Mouse (Mus musculus) stomach, embryonic 14.5 days (tissue): ENCODE data around the gene Klrb1f. TPM values are rescaled to one million over a fixed set of nuclear protein-coding genes. Genes with fewer than 3 reads are reported as not detected.

Experiments used
- ATAC-seq: fragments of 200-750 bp; cut with Nextera tagmentation; 2 replicates; pipeline ENCODE4 v1.8.0; 2017; ENCODE audit warnings: low read depth, moderate TSS enrichment; ENCODE audit not compliant: insufficient number of reproducible peaks, insufficient read depth, low FRiP score
- H3K27ac ChIP-seq: fragments of 300-500 bp; sonication (generic); 2 replicates; pipeline ENCODE4 v1.5.1; 2014; ENCODE audit warnings: mild to moderate bottlenecking, low read length, moderate library complexity, mixed read lengths
- H3K27me3 ChIP-seq: fragments of 300-500 bp; sonication (generic); 2 replicates; pipeline ENCODE4 v1.6.1; 2014; ENCODE audit warnings: low read length, control low read depth, mixed read lengths; ENCODE audit not compliant: control insufficient read depth, insufficient read depth
- H3K36me3 ChIP-seq: fragments of 300-500 bp; sonication (generic); 2 replicates; pipeline ENCODE4 v1.6.1; 2014; ENCODE audit warnings: mild to moderate bottlenecking, control low read depth, low read length, moderate library complexity, mixed read lengths; ENCODE audit not compliant: control insufficient read depth, insufficient read depth
- H3K4me1 ChIP-seq: fragments of 300-500 bp; sonication (generic); 2 replicates; pipeline ENCODE4 v1.6.1; 2014; ENCODE audit warnings: low read length, control low read depth, mixed read lengths; ENCODE audit not compliant: control insufficient read depth, insufficient read depth
- H3K4me2 ChIP-seq: fragments of 300-500 bp; sonication (generic); replicated peaks from 2 replicates; pipeline ENCODE4 v1.6.1; 2014; ENCODE audit warnings: low read depth, low read length, control low read depth
- H3K4me3 ChIP-seq: fragments of 300-500 bp; sonication (generic); 2 replicates; pipeline ENCODE4 v1.5.1; 2014; ENCODE audit warnings: low read depth, low read length, control low read depth
- H3K9ac ChIP-seq: fragments of 300-500 bp; sonication (generic); replicated peaks from 2 replicates; pipeline ENCODE4 v1.6.1; 2014; ENCODE audit warnings: low read depth, mild to moderate bottlenecking, control low read depth, low read length, moderate library complexity, mixed read lengths
- H3K9me3 ChIP-seq: fragments of 300-500 bp; sonication (generic); 2 replicates; pipeline ENCODE4 v1.6.1; 2016; ENCODE audit warnings: low read depth, low read length, control low read depth; ENCODE audit not compliant: control insufficient read depth
- WGBS: fragments of 180-500 bp; shearing (Covaris S2); extraction: QIAGEN DNeasy Blood & Tissue Kit; methylation state at CpG from one replicate; pipeline ENCODE4 v1.1.7; 2014; 5-methylcytosine and 5-hydroxymethylcytosine counted together
- polyA plus RNA-seq: library from polyadenylated mRNA; unstranded; fragments of >200 nt; fragmentation: Nextera tagmentation; extraction: Ambion mirVana; gene quantifications from 2 replicates; pipeline ENCODE4 v1.2.1, GENCODE M21; 2014

Klrb1f gene
- polyA plus RNA-seq, 1 experiment from 2014 or later, result 0.36 TPM

- H3K27ac ChIP-seq, result no peak overlapping the region
- no peaks in the 10 kb centered on the region for H3K27me3 ChIP-seq
- H3K4me2 ChIP-seq, result no peak overlapping the region
- no peaks in the 10 kb centered on the region for H3K9me3 ChIP-seq
- no peaks in the 10 kb centered on the region for H3K36me3 ChIP-seq
- no peaks in the 10 kb centered on the region for H3K4me1 ChIP-seq
- ATAC-seq, result no peak
- no peak overlapping the region for H3K9ac ChIP-seq
- no peak overlapping the region for H3K4me3 ChIP-seq
Observed at GRCm38 (mm10) chr6:129036326-129036725, 9.4 kb upstream of the Klrb1f start.

- Histone ChIP-seq H3K9me3 (no peaks in the 10 kb centered on the region), H3K4me2 (no peak overlapping the region), H3K36me3 (no peaks in the 10 kb centered on the region), H3K27me3 (no peaks in the 10 kb centered on the region), H3K27ac (no peak overlapping the region), H3K9ac (no peak overlapping the region), H3K4me3 (no peak overlapping the region), H3K4me1 (no peaks in the 10 kb centered on the region)
- WGBS, result 83% methylated on average over 2 of the region's 2 CpGs
- ATAC-seq, result no peak
Observed at GRCm38 (mm10) chr6:129036890-129037463, 8.7 kb upstream of the Klrb1f start.

GRCm38 (mm10) chr6:129041470-129041869, 4.2 kb upstream of the Klrb1f start:
- Histone ChIP-seq H3K27me3 (no peaks in the 10 kb centered on the region), H3K36me3 (no peaks in the 10 kb centered on the region), H3K27ac (no peak overlapping the region), H3K4me2 (no peak overlapping the region), H3K9me3 (no peaks in the 10 kb centered on the region), H3K9ac (no peak overlapping the region), H3K4me1 (no peaks in the 10 kb centered on the region), H3K4me3 (no peak overlapping the region)
- 91% methylated on average over 2 of the region's 2 CpGs for WGBS
- ATAC-seq, result no peak

GRCm38 (mm10) chr6:129042470-129042869, 3.2 kb upstream of the Klrb1f start:
- Histone ChIP-seq H3K9me3 (no peaks in the 10 kb centered on the region), H3K36me3 (no peaks in the 10 kb centered on the region)
- ATAC-seq, result no peak

GRCm38 (mm10) chr6:129048381-129048780, 2.7 kb downstream of the Klrb1f start:
- no peak overlapping the region for H3K4me3 ChIP-seq
- H3K4me2 ChIP-seq, result no peak overlapping the region
- 50% methylated on average over 4 of the region's 4 CpGs for whole genome bisulfite sequencing
- peaks cover 2% of the 10 kb centered on the region; the same call in 1 of the 2 replicates for H3K4me1 ChIP-seq
- ATAC-seq, result no peak
- H3K9me3 ChIP-seq, result no peaks in the 10 kb centered on the region
- H3K9ac ChIP-seq, result no peak overlapping the region
- H3K27me3 ChIP-seq, result no peaks in the 10 kb centered on the region
- H3K27ac ChIP-seq, result no peak overlapping the region
- H3K36me3 ChIP-seq, result no peaks in the 10 kb centered on the region

More at GRCm38 (mm10) chr6:129042470-129042869, 3.2 kb upstream of the Klrb1f start:
- H3K4me3 ChIP-seq, result no peak overlapping the region
- no peak overlapping the region for H3K4me2 ChIP-seq
- no peak overlapping the region for H3K9ac ChIP-seq
- no peak overlapping the region for H3K27ac ChIP-seq
- H3K27me3 ChIP-seq, result no peaks in the 10 kb centered on the region
- H3K4me1 ChIP-seq, result no peaks in the 10 kb centered on the region

GRCm38 (mm10) chr6:129048857-129049473, 3.3 kb downstream of the Klrb1f start:
- peak; percentile 88 for ATAC-seq
- H3K9ac ChIP-seq, result 0 out of 2 replicates have a peak overlapping the region, but pooled peaks have one; percentile 22

GRCm38 (mm10) chr6:129049596-129050251, 4.0 kb downstream of the Klrb1f start:
- Histone ChIP-seq H3K4me3 (peak overlapping the region; percentile 16; the same call in 1 of the 2 replicates), H3K27ac (no peak overlapping the region)
- WGBS, result 6% methylated on average over 8 of the region's 8 CpGs

More at GRCm38 (mm10) chr6:129048857-129049473, 3.3 kb downstream of the Klrb1f start:
- Histone ChIP-seq H3K4me2 (peak overlapping the region; percentile 45), H3K4me3 (peak overlapping the region; percentile 34), H3K36me3 (no peaks in the 10 kb centered on the region), H3K27me3 (no peaks in the 10 kb centered on the region), H3K9me3 (no peaks in the 10 kb centered on the region), H3K4me1 (peaks cover 2% of the 10 kb centered on the region; the same call in 1 of the 2 replicates), H3K27ac (no peak overlapping the region)
- WGBS, result 2% methylated on average over 13 of the region's 13 CpGs

GRCm38 (mm10) chr6:129051086-129051485, 5.4 kb downstream of the Klrb1f start:
- Histone ChIP-seq H3K9ac (no peak overlapping the region), H3K4me3 (no peak overlapping the region), H3K4me1 (peaks cover 2% of the 10 kb centered on the region; the same call in 1 of the 2 replicates), H3K9me3 (no peaks in the 10 kb centered on the region), H3K4me2 (no peak overlapping the region), H3K27ac (no peak overlapping the region), H3K36me3 (no peaks in the 10 kb centered on the region), H3K27me3 (no peaks in the 10 kb centered on the region)
- no peak for ATAC-seq
- whole genome bisulfite sequencing, result 71% methylated on average over 3 of the region's 3 CpGs

More at GRCm38 (mm10) chr6:129049596-129050251, 4.0 kb downstream of the Klrb1f start:
- Histone ChIP-seq H3K36me3 (no peaks in the 10 kb centered on the region), H3K9ac (no peak overlapping the region), H3K27me3 (no peaks in the 10 kb centered on the region), H3K9me3 (no peaks in the 10 kb centered on the region), H3K4me2 (peak overlapping the region; percentile 42), H3K4me1 (peaks cover 2% of the 10 kb centered on the region; the same call in 1 of the 2 replicates)
- peak; percentile 48; the same call in 1 of the 2 replicates for ATAC-seq
